Mouse (Mus musculus) kidney, adult 2 months (tissue): ENCODE measurements at regions not wholly inside any gene's neighbourhood (a gene's known extent, or its start where the extent isn't known, plus 50 kb on each side); places are given as distances from the start of the nearest gene placed in this dataset.

Source experiments
- DNase-seq: peaks from one replicate; pipeline ENCODE4 v3.0.0; 2021
- H3K27ac ChIP-seq: fragments of 200-500 bp; 2 replicates; pipeline ENCODE4 v1.5.1; 2012; ENCODE audit warnings: low read depth, low read length, control low read depth, inconsistent platforms; ENCODE audit not compliant: insufficient read depth
- H3K27me3 ChIP-seq: fragments of 200-500 bp; replicated peaks from 2 replicates; pipeline ENCODE4 v1.6.1; 2012; ENCODE audit warnings: mild to moderate bottlenecking, moderate library complexity, low read length, inconsistent platforms; ENCODE audit not compliant: control insufficient read depth, insufficient read depth
- H3K36me3 ChIP-seq: fragments of 200-500 bp; 2 replicates; pipeline ENCODE4 v1.6.1; 2012; ENCODE audit warnings: mild to moderate bottlenecking, moderate library complexity, low read length, inconsistent platforms; ENCODE audit not compliant: control insufficient read depth, insufficient read depth
- H3K4me1 ChIP-seq: fragments of 200-500 bp; 2 replicates; pipeline ENCODE4 v1.6.1; 2011; ENCODE audit warnings: low read length; ENCODE audit not compliant: control insufficient read depth, insufficient read depth
- H3K4me3 ChIP-seq: fragments of 200-500 bp; 2 replicates; pipeline ENCODE4 v1.5.1; 2011; ENCODE audit warnings: mild to moderate bottlenecking, low read depth, low read length, control low read depth; ENCODE audit not compliant: insufficient read depth
- CTCF ChIP-seq: fragments of 200-500 bp; conservative IDR thresholded peaks from 2 replicates; pipeline ENCODE4 v1.5.1; 2011; ENCODE audit warnings: low read depth, mild to moderate bottlenecking, control low read depth, low read length, moderate library complexity, mixed read lengths; ENCODE audit not compliant: insufficient read depth, insufficient read length
- POLR2A ChIP-seq: fragments of 200-500 bp; IDR thresholded peaks from one replicate; pipeline ENCODE4 v1.6.1; 2011; ENCODE audit warnings: low read depth, low read length, control low read depth
- WGBS: fragments of 180-500 bp; shearing (Covaris S2); methylation state at CpG from one replicate; pipeline ENCODE4 v1.1.7; 2018; 5-methylcytosine and 5-hydroxymethylcytosine counted together

GRCm38 (mm10) chr10:20891426-20891825 is 60.9 kb upstream of the Ahi1 start:
- no peak overlapping the region for H3K4me3 ChIP-seq
- no peak for DNase-seq
- H3K4me1 ChIP-seq = no peaks in the 10 kb centered on the region
- no peak overlapping the region for H3K27ac ChIP-seq
- H3K36me3 ChIP-seq = no peaks in the 10 kb centered on the region
- H3K27me3 ChIP-seq = no peaks in the 10 kb centered on the region
- no peak for TF ChIP-seq POLR2A
- no peak for TF ChIP-seq CTCF
- WGBS = 73% methylated on average over 6 of the region's 6 CpGs

- Histone ChIP-seq H3K4me3 (no peak overlapping the region), H3K36me3 (no peaks in the 10 kb centered on the region), H3K27ac (no peak overlapping the region), H3K27me3 (no peaks in the 10 kb centered on the region), H3K4me1 (no peaks in the 10 kb centered on the region)
- WGBS = 90% methylated on average over 5 of the region's 5 CpGs
- TF ChIP-seq POLR2A = no peak
- DNase-seq = no peak
These were observed 68.7 kb upstream of the Ahi1 start for GRCm38 (mm10) chr10:20883618-20884017.

- DNase-seq = no peak
- H3K36me3 ChIP-seq = no peaks in the 10 kb centered on the region
These were observed 69.7 kb upstream of the Ahi1 start for GRCm38 (mm10) chr10:20882599-20882998.

GRCm38 (mm10) chr10:20880251-20880650 is 72.1 kb upstream of the Ahi1 start:
- Histone ChIP-seq H3K27ac (no peak overlapping the region), H3K4me3 (no peak overlapping the region), H3K36me3 (no peaks in the 10 kb centered on the region), H3K27me3 (no peaks in the 10 kb centered on the region), H3K4me1 (no peaks in the 10 kb centered on the region)
- no peak for TF ChIP-seq POLR2A
- TF ChIP-seq CTCF = no peak
- WGBS = 86% methylated on average over 4 of the region's 4 CpGs
- DNase-seq = no peak

More at GRCm38 (mm10) chr10:20882599-20882998, 69.7 kb upstream of the Ahi1 start:
- no peaks in the 10 kb centered on the region for H3K27me3 ChIP-seq
- 91% methylated on average over 8 of the region's 8 CpGs for WGBS
- no peaks in the 10 kb centered on the region for H3K4me1 ChIP-seq
- H3K4me3 ChIP-seq = no peak overlapping the region
- no peak overlapping the region for H3K27ac ChIP-seq
- no peak for TF ChIP-seq POLR2A
- no peak for TF ChIP-seq CTCF

GRCm38 (mm10) chr10:20879482-20879881 is 72.9 kb upstream of the Ahi1 start:
- Histone ChIP-seq H3K27ac (no peak overlapping the region), H3K27me3 (no peaks in the 10 kb centered on the region), H3K4me1 (no peaks in the 10 kb centered on the region), H3K4me3 (no peak overlapping the region), H3K36me3 (no peaks in the 10 kb centered on the region)
- WGBS = 82% methylated on average over 8 of the region's 8 CpGs
- TF ChIP-seq CTCF (no peak), POLR2A (no peak)
- no peak for DNase-seq

- no peak for DNase-seq
- H3K4me1 ChIP-seq = no peaks in the 10 kb centered on the region
- no peak overlapping the region for H3K4me3 ChIP-seq
- H3K27ac ChIP-seq = no peak overlapping the region
- TF ChIP-seq POLR2A (no peak), CTCF (no peak)
- no peaks in the 10 kb centered on the region for H3K27me3 ChIP-seq
- WGBS = 96% methylated on average over 12 of the region's 12 CpGs
- H3K36me3 ChIP-seq = no peaks in the 10 kb centered on the region
These were observed 85.3 kb upstream of the Ahi1 start for GRCm38 (mm10) chr10:20867076-20867475.

- no peaks in the 10 kb centered on the region for H3K4me1 ChIP-seq
- no peaks in the 10 kb centered on the region for H3K36me3 ChIP-seq
- no peaks in the 10 kb centered on the region for H3K27me3 ChIP-seq
- H3K4me3 ChIP-seq = no peak overlapping the region
- 83% methylated on average over 4 of the region's 4 CpGs for WGBS
- TF ChIP-seq CTCF (no peak), POLR2A (no peak)
- DNase-seq = no peak
- no peak overlapping the region for H3K27ac ChIP-seq
These were observed 87.3 kb upstream of the Ahi1 start for GRCm38 (mm10) chr10:20865031-20865430.

- no peak overlapping the region for H3K4me3 ChIP-seq
- H3K27me3 ChIP-seq = no peaks in the 10 kb centered on the region
- TF ChIP-seq CTCF (no peak), POLR2A (no peak)
- H3K4me1 ChIP-seq = peaks cover 6% of the 10 kb centered on the region; the same call in 1 of the 2 replicates
- no peak overlapping the region for H3K27ac ChIP-seq
- WGBS = 94% methylated on average over 4 of the region's 4 CpGs
- no peaks in the 10 kb centered on the region for H3K36me3 ChIP-seq
- DNase-seq = no peak
These were observed 94.9 kb upstream of the Ahi1 start for GRCm38 (mm10) chr10:20857413-20857812.
